Mouse (Mus musculus): ENCODE measurements at regions not wholly inside any gene's neighbourhood (a gene's known extent, or its start where the extent isn't known, plus 50 kb on each side); places are given as distances from the start of the nearest gene placed in this dataset.

- TF ChIP-seq CHD2 (IDR thresholded peaks at IDR 0.05; ENCODE audit: low read depth, low read length) (no peak), ZNF384 (IDR thresholded peaks at IDR 0.05; ENCODE audit: low read depth, low read length) (no peak), ZC3H11A (IDR thresholded peaks at IDR 0.05; ENCODE audit: borderline replicate concordance, low read depth, low read length) (no peak), HCFC1 (IDR thresholded peaks at IDR 0.05; ENCODE audit: borderline replicate concordance, insufficient read depth, low read length) (no peak)
Measured at GRCm38 (mm10) chr17:15197361-15197760, 156.0 kb upstream of the Gm3448 start.
